Mouse (Mus musculus) left cerebral cortex, postnatal 4 days (tissue): ENCODE measurements at regions not wholly inside any gene's neighbourhood (a gene's known extent, or its start where the extent isn't known, plus 50 kb on each side); places are given as distances from the start of the nearest gene placed in this dataset.

Source experiments
- DNase-seq: peaks from one replicate; pipeline ENCODE4 v3.0.0-alpha.2; 2022
- intact Hi-C: fragments of 180-260 bp; cut with DNase I; formaldehyde crosslinking; loops from one replicate; pipeline ENCODE4 v1.15.1; 2025

- intact Hi-C loops = no loop called here
- DNase-seq = no peak
These were observed 77.4 kb upstream of the Commd8 start for GRCm38 (mm10) chr5:72245382-72245781.

GRCm38 (mm10) chr5:72244134-72244533 lies 76.1 kb upstream of the Commd8 start:
- intact Hi-C loops = no loop called here
- peak; percentile 87 for DNase-seq

GRCm38 (mm10) chr5:72242981-72243380 lies 75.0 kb upstream of the Commd8 start:
- DNase-seq = no peak
- intact Hi-C loops = no loop called here

- intact Hi-C loops = no loop called here
- DNase-seq = no peak
These were observed 73.5 kb upstream of the Commd8 start for GRCm38 (mm10) chr5:72241451-72241850.

- intact Hi-C loops = no loop called here
- DNase-seq = no peak
These were observed 72.3 kb upstream of the Commd8 start for GRCm38 (mm10) chr5:72240271-72240670.

- intact Hi-C loops = no loop called here
- DNase-seq = no peak
These were observed 59.0 kb upstream of the Commd8 start for GRCm38 (mm10) chr5:72227002-72227401.

- intact Hi-C loops = no loop called here
- no peak for DNase-seq
These were observed 57.7 kb upstream of the Commd8 start for GRCm38 (mm10) chr5:72225576-72226298.

- intact Hi-C loops = no loop called here
- no peak for DNase-seq
These were observed 57.1 kb upstream of the Commd8 start for GRCm38 (mm10) chr5:72225056-72225455.

- no peak for DNase-seq
- intact Hi-C loops = no loop called here
These were observed 56.6 kb upstream of the Commd8 start for GRCm38 (mm10) chr5:72224551-72224966.

- no peak for DNase-seq
- intact Hi-C loops = no loop called here
These were observed 54.9 kb upstream of the Commd8 start for GRCm38 (mm10) chr5:72222902-72223301.

- intact Hi-C loops = no loop called here
- no peak for DNase-seq
These were observed 51.7 kb upstream of the Commd8 start for GRCm38 (mm10) chr5:72219697-72220096.

- intact Hi-C loops = no loop called here
- DNase-seq = no peak
These were observed 51.3 kb upstream of the Commd8 start for GRCm38 (mm10) chr5:72219248-72219647.
